Mouse (Mus musculus) heart, postnatal 0 days (tissue): ENCODE results near the gene Fbxo21.

Experiments
- CTCF ChIP-seq: IDR thresholded peaks from 2 replicates; pipeline ENCODE4 v1.5.1; 2016; ENCODE audit warnings: antibody characterized with exemption, control low read depth, low read depth
- EP300 ChIP-seq: IDR thresholded peaks from 2 replicates; pipeline ENCODE4 v1.6.1; 2016; ENCODE audit warnings: antibody characterized with exemption, low read depth

DNA sequence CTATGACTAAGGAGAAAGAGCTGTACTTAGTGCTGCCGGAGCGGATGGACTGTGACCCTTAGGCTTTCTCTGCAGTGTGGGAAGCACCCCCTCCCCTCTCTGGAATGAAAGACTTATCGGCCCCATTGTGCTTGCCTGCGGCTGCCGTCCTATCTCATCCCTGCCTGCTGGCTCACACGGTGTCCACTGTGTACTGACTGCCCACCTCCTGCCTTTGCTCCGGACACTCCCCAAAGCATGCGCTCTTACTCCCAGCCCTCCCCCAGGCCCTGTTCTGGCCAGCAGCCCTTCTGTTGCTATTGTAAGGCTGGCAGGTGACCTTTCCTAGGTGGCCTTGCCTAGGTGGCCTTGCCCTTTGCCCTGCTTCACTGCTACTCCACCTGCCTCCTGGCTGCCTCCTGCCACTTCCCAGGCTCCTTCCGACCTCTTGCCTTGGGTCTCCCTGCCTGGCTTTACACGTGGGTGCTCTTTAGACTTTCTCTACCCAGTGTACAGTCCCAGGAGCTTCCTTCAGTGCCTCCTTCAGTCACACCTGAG is 21.0 kb downstream of the Fbxo21 start:
- TF ChIP-seq CTCF = no peak
- no peak for TF ChIP-seq EP300
